Mouse (Mus musculus) left cerebral cortex, adult 6 months (tissue): Measurements from ENCODE around the gene Mamdc2. TPM values are rescaled to one million over a fixed set of nuclear protein-coding genes. Genes with fewer than 3 reads are reported as not detected.

Experiments used
- long read RNA-seq, 2 experiments: library from polyadenylated mRNA; unstranded; transcript quantifications; one replicate each; pipeline ENCODE4 v2.0.0; 2019 to 2020
- polyA plus RNA-seq: library from polyadenylated mRNA; unstranded; fragments of <200 nt; fragmentation: Nextera tagmentation; gene quantifications from 2 replicates; pipeline ENCODE4 v1.2.3, GENCODE M21; 2021

The Mamdc2 gene
- polyA plus RNA-seq: 0.58 and 0.61 TPM in 2 replicates
- long read RNA-seq, experiment 1, transcript Mamdc2-201 (14 exons, 3,414 nt): major isoform, 5 of 5 reads
- long read RNA-seq, experiment 1, partial matches to known transcripts: 0 of 5 reads
- long read RNA-seq, experiment 1, other reads (novel, unspliced or antisense): 0 of 5 reads
- long read RNA-seq, experiment 2: 0 reads

GRCm38 (mm10) chr19:23447988-23448497, at the start of gene Mamdc2:
Mamdc2 (minus strand) TSS chr19:23448442.

GRCm38 (mm10) chr19:23273355-23274053, 174.7 kb downstream of the Mamdc2 start, which contains the start of gene Smc5:
Smc5 (minus strand) TSS chr19:23273897.

Other genes with a start within 250 kb of the Mamdc2 start
- gene Smc5, start 174.5 kb downstream of the Mamdc2 start, polyA plus RNA-seq: 5.9 and 6.1 TPM in 2 replicates
- 2.3 TPM in 2 replicates for gene 1700028P14Rik, start 204.4 kb upstream of the Mamdc2 start, polyA plus RNA-seq
- 35.1 and 57.2 TPM in 2 replicates for gene Ptar1, start 239.0 kb upstream of the Mamdc2 start, polyA plus RNA-seq